Mouse (Mus musculus) lung, embryonic 14.5 days (tissue): ENCODE measurements around the gene Rasef. TPM values are rescaled to one million over a fixed set of nuclear protein-coding genes. Genes with fewer than 3 reads are reported as not detected.
"Not testable (repeated sequence)": the region's sequence is repeated elsewhere in the genome, so short reads cannot be mapped to it uniquely, and the experiment has no call there.

Source experiments
- ATAC-seq: fragments of 200-750 bp; cut with Nextera tagmentation; 2 replicates; pipeline ENCODE4 v1.8.0; 2017; ENCODE audit warnings: mild to moderate bottlenecking, moderate TSS enrichment, moderate library complexity; ENCODE audit not compliant: insufficient read depth
- DNase-seq: peaks from one replicate; pipeline ENCODE4 v3.0.0-alpha.2; 2015
- H3K27ac ChIP-seq: fragments of 300-500 bp; sonication (generic); 2 replicates; pipeline ENCODE4 v1.5.1; 2014; ENCODE audit warnings: low read depth, mild to moderate bottlenecking, moderate library complexity
- H3K27me3 ChIP-seq: fragments of 300-500 bp; sonication (generic); 2 replicates; pipeline ENCODE4 v1.6.1; 2014; ENCODE audit warnings: low read length, control low read depth; ENCODE audit not compliant: insufficient read depth
- H3K36me3 ChIP-seq: fragments of 300-500 bp; sonication (generic); 2 replicates; pipeline ENCODE4 v1.6.1; 2014; ENCODE audit warnings: control low read depth; ENCODE audit not compliant: insufficient read depth
- H3K4me1 ChIP-seq: fragments of 300-500 bp; sonication (generic); 2 replicates; pipeline ENCODE4 v1.6.1; 2014; ENCODE audit warnings: antibody characterized with exemption, control low read depth; ENCODE audit not compliant: insufficient read depth
- H3K4me2 ChIP-seq: fragments of 300-500 bp; sonication (generic); 2 replicates; pipeline ENCODE4 v1.6.1; 2014; ENCODE audit warnings: mild to moderate bottlenecking
- H3K4me3 ChIP-seq: fragments of 300-500 bp; sonication (generic); 2 replicates; pipeline ENCODE4 v1.5.1; 2014; ENCODE audit warnings: low read depth, low read length
- H3K9ac ChIP-seq: fragments of 300-500 bp; sonication (generic); 2 replicates; pipeline ENCODE4 v1.6.1; 2014
- H3K9me3 ChIP-seq: fragments of 300-500 bp; sonication (generic); 2 replicates; pipeline ENCODE4 v1.6.1; 2016; ENCODE audit warnings: low read depth, low read length, control low read depth
- CTCF ChIP-seq: IDR thresholded peaks from 2 replicates; pipeline ENCODE4 v1.5.1; 2016; ENCODE audit warnings: antibody characterized with exemption, low read depth
- WGBS: fragments of 180-500 bp; shearing (Covaris S2); extraction: QIAGEN DNeasy Blood & Tissue Kit; methylation state at CpG from one replicate; pipeline ENCODE4 v1.1.7; 2014; 5-methylcytosine and 5-hydroxymethylcytosine counted together
- polyA plus RNA-seq: library from polyadenylated mRNA; unstranded; fragments of >200 nt; fragmentation: Nextera tagmentation; extraction: Ambion mirVana; gene quantifications from 2 replicates; pipeline ENCODE4 v1.2.1, GENCODE M21; 2014

Rasef gene
- polyA plus RNA-seq, 1 experiment from 2014 or later, result 5.4 TPM

GRCm38 (mm10) chr4:73719819-73720218 is 71.0 kb downstream of the Rasef start:
- no peak overlapping the region for H3K27ac ChIP-seq
- ATAC-seq (no peak), DNase-seq (no peak)
- H3K9ac ChIP-seq, result no peak overlapping the region
- H3K36me3 ChIP-seq, result no peaks in the 10 kb centered on the region
- no peak for TF ChIP-seq CTCF
- H3K4me2 ChIP-seq, result no peak overlapping the region
- no peaks in the 10 kb centered on the region for H3K9me3 ChIP-seq
- H3K4me3 ChIP-seq, result no peak overlapping the region
- H3K4me1 ChIP-seq, result no peaks in the 10 kb centered on the region
- no peaks in the 10 kb centered on the region for H3K27me3 ChIP-seq

- DNase-seq (no peak), ATAC-seq (no peak)
- Histone ChIP-seq H3K36me3 (no peaks in the 10 kb centered on the region), H3K9me3 (no peaks in the 10 kb centered on the region), H3K4me2 (no peak overlapping the region), H3K9ac (no peak overlapping the region), H3K27ac (no peak overlapping the region), H3K4me1 (no peaks in the 10 kb centered on the region), H3K27me3 (no peaks in the 10 kb centered on the region), H3K4me3 (no peak overlapping the region)
- 91% methylated on average over 1 of the region's 1 CpGs for WGBS
- TF ChIP-seq CTCF, result no peak
These were observed 72.0 kb downstream of the Rasef start for GRCm38 (mm10) chr4:73718761-73719160.

GRCm38 (mm10) chr4:73683216-73683615 is 107.6 kb downstream of the Rasef start, which contains the start of gene Gm428:
TSS of gene Gm428 (plus strand) at chr4:73683516.
- H3K4me2 ChIP-seq, H3K4me1 ChIP-seq, H3K4me3 ChIP-seq, DNase-seq, H3K27me3 ChIP-seq, H3K36me3 ChIP-seq, H3K27ac ChIP-seq, ATAC-seq, H3K9me3 ChIP-seq, H3K9ac ChIP-seq: not testable (repeated sequence)
- WGBS, result 100% methylated on average over 1 of the region's 4 CpGs

- H3K4me3 ChIP-seq, H3K27ac ChIP-seq, H3K4me2 ChIP-seq, H3K4me1 ChIP-seq, DNase-seq, H3K9ac ChIP-seq, ATAC-seq, H3K27me3 ChIP-seq, H3K36me3 ChIP-seq, H3K9me3 ChIP-seq: not testable (repeated sequence)
- WGBS, result no CpG with 5 or more reads among the region's 4 CpGs
These were observed 122.7 kb downstream of the Rasef start, which contains the start of gene Gm11239 for GRCm38 (mm10) chr4:73668054-73668453. TSS of gene Gm11239 (plus strand) at chr4:73668354.

Other genes starting within 250 kb of the Rasef start
- gene Gm11238, start 183.1 kb downstream of the Rasef start, polyA plus RNA-seq, result not detected in 2 replicates
- not detected in 2 replicates for gene Gm11237, start 168.0 kb downstream of the Rasef start, polyA plus RNA-seq
- gene Gm11236, start 152.9 kb downstream of the Rasef start, polyA plus RNA-seq, result not detected in 2 replicates
- not detected in 2 replicates for gene Gm11239, start 122.6 kb downstream of the Rasef start, polyA plus RNA-seq
- not detected in 2 replicates for gene Gm428, start 107.5 kb downstream of the Rasef start, polyA plus RNA-seq
- not detected in 2 replicates for gene Gm11758, start 85.3 kb upstream of the Rasef start, polyA plus RNA-seq
- not detected in 2 replicates for gene Gm11757, start 100.1 kb upstream of the Rasef start, polyA plus RNA-seq
- not detected in 2 replicates for gene Gm13871, start 115.0 kb upstream of the Rasef start, polyA plus RNA-seq
- not detected in 2 replicates for gene Gm11756, start 129.8 kb upstream of the Rasef start, polyA plus RNA-seq
- gene 2310002L09Rik, start 159.9 kb upstream of the Rasef start, polyA plus RNA-seq, result not detected in 2 replicates
- gene Frmd3, start 222.4 kb upstream of the Rasef start, polyA plus RNA-seq, result 0.45 TPM in 2 replicates